Mouse (Mus musculus) neural tube, embryonic 14.5 days (tissue): ENCODE measurements around the gene Lhb. TPM values are rescaled to one million over a fixed set of nuclear protein-coding genes. Genes with fewer than 3 reads are reported as not detected.
A peak's percentile ranks its signal among the peaks of the same experiment; 100 is the strongest.
"Not testable (repeated sequence)": the region's sequence is repeated elsewhere in the genome, so short reads cannot be mapped to it uniquely, and the experiment has no call there.

Experiments used
- ATAC-seq: fragments of 200-750 bp; cut with Nextera tagmentation; 2 replicates; pipeline ENCODE4 v1.8.0; 2017; ENCODE audit warnings: low read depth, mild to moderate bottlenecking, moderate TSS enrichment, moderate library complexity
- H3K27ac ChIP-seq: fragments of 300-500 bp; sonication (generic); 2 replicates; pipeline ENCODE4 v1.5.1; 2014; ENCODE audit warnings: low read depth, mild to moderate bottlenecking, control low read depth, low read length, moderate library complexity, mixed read lengths
- H3K27me3 ChIP-seq: fragments of 300-500 bp; sonication (generic); 2 replicates; pipeline ENCODE4 v1.6.1; 2014; ENCODE audit warnings: low read length; ENCODE audit not compliant: control insufficient read depth, insufficient read depth
- H3K36me3 ChIP-seq: fragments of 300-500 bp; sonication (generic); 2 replicates; pipeline ENCODE4 v1.6.1; 2014; ENCODE audit warnings: low read length, mixed read lengths; ENCODE audit not compliant: control insufficient read depth, insufficient read depth
- H3K4me1 ChIP-seq: fragments of 300-500 bp; sonication (generic); 2 replicates; pipeline ENCODE4 v1.6.1; 2014; ENCODE audit warnings: low read length; ENCODE audit not compliant: control insufficient read depth, insufficient read depth
- H3K4me2 ChIP-seq: fragments of 300-500 bp; sonication (generic); 2 replicates; pipeline ENCODE4 v1.6.1; 2014; ENCODE audit warnings: mild to moderate bottlenecking, low read depth, low read length, control low read depth
- H3K4me3 ChIP-seq: fragments of 300-500 bp; sonication (generic); 2 replicates; pipeline ENCODE4 v1.5.1; 2014; ENCODE audit warnings: low read depth, low read length, control low read depth, mixed read lengths
- H3K9ac ChIP-seq: fragments of 300-500 bp; sonication (generic); replicated peaks from 2 replicates; pipeline ENCODE4 v1.6.1; 2014; ENCODE audit warnings: low read depth, mild to moderate bottlenecking, control low read depth, low read length, mixed read lengths
- H3K9me3 ChIP-seq: fragments of 300-500 bp; sonication (generic); 2 replicates; pipeline ENCODE4 v1.6.1; 2016; ENCODE audit warnings: low read length; ENCODE audit not compliant: control insufficient read depth
- WGBS: fragments of 180-500 bp; shearing (Covaris S2); extraction: QIAGEN DNeasy Blood & Tissue Kit; methylation state at CpG from one replicate; pipeline ENCODE4 v1.1.7; 2014; 5-methylcytosine and 5-hydroxymethylcytosine counted together
- polyA plus RNA-seq: library from polyadenylated mRNA; unstranded; fragments of >200 nt; fragmentation: Nextera tagmentation; extraction: Ambion mirVana; gene quantifications from 2 replicates; pipeline ENCODE4 v1.2.1, GENCODE M21; 2014

Lhb gene
- polyA plus RNA-seq, 1 experiment from 2014 or later, result not detected

GRCm38 (mm10) chr7:45462868-45463267, 42.2 kb downstream of the Lhb start:
- peaks cover 24% of the 10 kb centered on the region for H3K4me1 ChIP-seq
- WGBS, result 82% methylated on average over 4 of the region's 4 CpGs

DNA sequence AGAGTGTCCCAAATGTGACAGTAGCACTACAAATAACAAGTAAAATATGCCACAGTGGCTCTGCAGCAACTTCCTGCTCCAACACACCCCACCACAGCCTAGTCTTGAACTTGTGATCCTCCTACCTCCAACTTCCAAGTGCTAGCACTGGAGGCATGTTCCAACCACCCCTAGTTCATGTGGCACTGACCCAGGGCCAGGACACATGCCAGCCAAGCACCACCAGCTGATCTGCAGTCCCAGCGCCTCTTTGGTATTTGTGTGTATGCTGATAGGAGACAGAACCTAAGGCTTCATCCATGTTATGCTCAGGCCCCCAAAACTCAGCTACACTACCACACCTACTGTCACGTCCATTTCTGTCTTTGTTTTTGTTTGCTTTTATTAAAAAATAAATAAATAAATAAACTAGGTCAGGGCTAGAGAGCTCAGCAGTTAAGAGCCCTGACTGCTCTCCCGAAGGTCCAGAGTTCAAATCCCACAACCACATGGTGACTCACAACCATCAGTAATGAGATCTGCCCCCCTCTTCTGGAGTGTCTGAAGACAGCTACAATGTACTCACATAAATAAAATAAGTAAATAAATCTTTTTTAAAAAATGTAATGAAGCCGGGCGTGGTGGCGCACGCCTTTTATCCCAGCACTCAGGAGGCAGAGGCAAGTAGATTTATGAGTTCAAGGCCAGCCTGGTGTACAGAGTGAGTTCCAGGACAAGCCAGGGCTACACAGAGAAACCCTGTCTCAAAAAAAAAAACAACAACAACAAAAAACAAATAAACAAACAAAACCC, 43.6 kb downstream of the Lhb start:
- Histone ChIP-seq H3K9ac (no peak overlapping the region), H3K4me1 (peaks cover 20% of the 10 kb centered on the region), H3K4me2 (no peak overlapping the region), H3K9me3 (no peaks in the 10 kb centered on the region), H3K4me3 (no peak overlapping the region), H3K27ac (no peak overlapping the region), H3K27me3 (no peaks in the 10 kb centered on the region), H3K36me3 (peaks cover 15% of the 10 kb centered on the region; the same call in 1 of the 2 replicates)
- 98% methylated on average over 7 of the region's 7 CpGs for WGBS
- ATAC-seq, result no peak

More at GRCm38 (mm10) chr7:45462868-45463267, 42.2 kb downstream of the Lhb start:
- not testable (repeated sequence) for H3K27ac ChIP-seq, H3K4me3 ChIP-seq, H3K27me3 ChIP-seq, H3K4me2 ChIP-seq, H3K9me3 ChIP-seq, ATAC-seq, H3K9ac ChIP-seq
- H3K36me3 ChIP-seq, result peaks cover 19% of the 10 kb centered on the region; the same call in 1 of the 2 replicates

DNA sequence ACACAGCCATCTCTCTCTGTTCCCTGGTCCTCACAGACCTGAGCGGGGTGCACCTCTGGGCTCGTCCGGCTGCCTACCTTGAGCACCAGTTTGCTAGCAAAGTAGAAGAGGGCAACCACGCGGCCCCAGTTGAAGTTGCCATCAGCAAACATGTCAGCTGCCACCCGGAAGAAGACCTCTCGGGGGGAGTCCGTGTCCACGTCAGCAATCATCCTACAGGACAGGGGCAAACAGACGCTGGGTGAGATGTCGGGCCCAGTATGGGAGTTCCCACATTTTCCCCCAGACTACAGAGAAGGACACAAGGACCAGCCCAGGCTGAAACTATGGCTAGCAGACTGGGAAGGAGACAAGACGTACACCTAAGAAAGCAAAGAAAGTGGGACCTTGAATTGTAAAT, 44.5 kb downstream of the Lhb start:
- H3K4me1 ChIP-seq, result peaks cover 19% of the 10 kb centered on the region
- 96% methylated on average over 12 of the region's 12 CpGs for WGBS

GRCm38 (mm10) chr7:45465549-45465948, 44.9 kb downstream of the Lhb start:
- H3K36me3 ChIP-seq, result peaks cover 15% of the 10 kb centered on the region; the same call in 1 of the 2 replicates
- peaks cover 16% of the 10 kb centered on the region for H3K4me1 ChIP-seq
- ATAC-seq, result no peak
- peak overlapping the region; percentile 85 for H3K4me3 ChIP-seq
- peak overlapping the region; percentile 89 for H3K4me2 ChIP-seq
- H3K9ac ChIP-seq, result peak overlapping the region; percentile 78
- H3K27ac ChIP-seq, result no peak overlapping the region
- no peaks in the 10 kb centered on the region for H3K27me3 ChIP-seq
- no peaks in the 10 kb centered on the region for H3K9me3 ChIP-seq
- WGBS, result 84% methylated on average over 9 of the region's 9 CpGs

More for the DNA sequence above, 44.5 kb downstream of the Lhb start:
- Histone ChIP-seq H3K9me3 (no peaks in the 10 kb centered on the region), H3K27ac (no peak overlapping the region), H3K4me2 (no peak overlapping the region), H3K4me3 (no peak overlapping the region), H3K27me3 (no peaks in the 10 kb centered on the region), H3K9ac (no peak overlapping the region), H3K36me3 (peaks cover 15% of the 10 kb centered on the region; the same call in 1 of the 2 replicates)
- ATAC-seq, result no peak

GRCm38 (mm10) chr7:45466283-45467089, 45.9 kb downstream of the Lhb start, which contains the start of gene Bax:
Gene Bax, minus strand, starts transcription at chr7:45466898.
- under 1% methylated on average over 58 of the region's 58 CpGs for WGBS
- 0 out of 2 replicates have a peak within 1 kb of the TSS, but pooled peaks have one; percentile 60 for H3K27ac ChIP-seq
- H3K36me3 ChIP-seq, result peaks cover 15% of the 10 kb centered on the region; the same call in 1 of the 2 replicates
- H3K27me3 ChIP-seq, result no peaks in the 10 kb centered on the region
- H3K4me3 ChIP-seq, result peak within 1 kb of the TSS; percentile 85
- H3K4me1 ChIP-seq, result peaks cover 13% of the 10 kb centered on the region
- H3K9ac ChIP-seq, result peak within 1 kb of the TSS; percentile 78
- ATAC-seq, result peak; percentile 73
- no peaks in the 10 kb centered on the region for H3K9me3 ChIP-seq
- peak within 1 kb of the TSS; percentile 89 for H3K4me2 ChIP-seq

DNA sequence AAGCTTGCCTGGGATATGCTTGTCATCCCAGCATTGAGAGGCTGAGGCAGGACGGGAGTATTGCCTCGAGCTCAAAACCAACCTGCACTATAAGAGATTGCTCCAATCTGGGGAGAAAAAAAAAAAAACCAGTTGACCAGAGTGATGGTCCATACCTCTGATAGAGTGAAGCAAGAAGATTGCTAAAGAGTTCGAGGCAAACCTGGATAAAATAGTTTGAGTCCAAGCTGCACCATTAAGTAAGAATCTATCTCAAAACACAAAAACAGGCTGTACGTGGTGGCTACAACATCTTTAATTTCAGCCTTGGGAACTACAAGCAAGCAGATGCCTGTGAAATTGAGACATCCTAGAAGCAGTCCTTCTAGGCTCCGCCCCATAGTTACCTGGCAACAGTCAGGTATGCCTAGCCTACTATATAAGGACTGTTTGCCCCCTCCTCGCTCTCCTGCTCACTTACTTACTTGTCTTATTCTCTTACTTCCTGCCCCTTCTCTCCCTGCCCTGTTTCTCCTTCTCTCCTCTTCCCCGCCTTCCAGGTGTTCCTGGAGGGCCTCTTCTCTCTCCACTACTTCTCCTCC, 46.6 kb downstream of the Lhb start:
- Histone ChIP-seq H3K27me3 (no peaks in the 10 kb centered on the region), H3K36me3 (peaks cover 11% of the 10 kb centered on the region; the same call in 1 of the 2 replicates), H3K27ac (no peak overlapping the region), H3K9me3 (no peaks in the 10 kb centered on the region), H3K9ac (peak overlapping the region; percentile 78), H3K4me3 (peak overlapping the region; percentile 85), H3K4me2 (peak overlapping the region; percentile 89), H3K4me1 (peaks cover 13% of the 10 kb centered on the region)
- no peak for ATAC-seq
- WGBS, result 40% methylated on average over 7 of the region's 7 CpGs

DNA sequence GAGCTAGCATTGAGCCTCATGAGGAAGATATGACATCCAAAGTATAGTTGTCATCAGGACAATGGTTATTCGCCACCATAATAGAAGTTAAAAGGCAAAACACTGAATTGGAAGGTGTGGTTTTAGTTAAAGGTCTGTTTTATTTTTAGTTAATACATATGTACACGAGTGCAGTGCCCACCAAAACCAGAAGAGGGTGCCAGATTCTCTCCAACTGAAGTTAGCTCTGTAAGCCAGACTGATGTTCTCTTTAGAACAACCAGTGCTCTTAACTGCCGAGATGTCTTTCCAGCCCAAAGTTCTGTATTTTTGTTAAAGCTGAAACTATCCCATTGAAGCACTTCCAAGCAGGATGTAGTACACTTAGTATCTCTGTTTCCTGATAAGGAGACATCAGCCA, 50.2 kb downstream of the Lhb start:
- H3K27me3 ChIP-seq, result no peaks in the 10 kb centered on the region
- no peaks in the 10 kb centered on the region for H3K9me3 ChIP-seq
- no peak overlapping the region for H3K27ac ChIP-seq
- H3K4me3 ChIP-seq, result no peak overlapping the region
- 7% methylated on average over 3 of the region's 3 CpGs for WGBS
- peaks cover 4% of the 10 kb centered on the region for H3K4me1 ChIP-seq
- H3K4me2 ChIP-seq, result no peak overlapping the region
- H3K9ac ChIP-seq, result no peak overlapping the region
- no peaks in the 10 kb centered on the region for H3K36me3 ChIP-seq
- no peak for ATAC-seq
